8 mouse cellular contexts compared by ENCODE assay signal in the genomic region with DNA sequence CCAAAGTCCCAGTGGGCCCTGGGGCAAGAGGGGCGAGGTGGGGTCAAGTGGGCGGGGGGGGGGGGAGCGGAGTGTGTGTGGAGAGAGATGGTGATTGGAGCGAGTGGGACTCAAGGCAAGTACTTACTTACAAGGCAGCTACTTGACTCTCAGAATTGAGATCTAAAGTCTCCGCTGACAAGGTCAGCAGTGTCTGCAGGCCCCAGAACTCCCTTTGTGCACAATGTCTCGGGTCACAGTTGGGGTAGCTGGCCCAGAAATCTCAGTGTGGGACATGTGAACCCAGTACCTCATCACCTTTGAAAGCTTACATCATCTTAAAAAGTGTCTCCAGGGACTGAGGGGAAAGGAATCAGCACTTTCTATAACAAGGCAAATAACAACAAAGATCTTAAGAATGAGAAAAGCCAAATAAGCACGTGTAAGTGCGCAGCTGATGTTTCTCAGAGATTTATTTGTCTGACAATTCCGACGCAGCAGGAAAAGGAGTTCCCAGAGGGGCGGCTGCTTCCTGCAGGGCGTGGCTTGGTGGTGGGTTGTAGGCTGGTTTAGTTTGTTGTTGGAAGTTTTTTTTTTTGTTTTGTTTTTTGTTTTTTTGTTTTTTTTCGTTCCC.
DNase-seq lines count a peak whose midpoint lies in the region; ATAC-seq and TF ChIP-seq lines count a peak whose summit lies in the region.

No protein-coding gene starts in this region.

- peak overlapping the region; percentile 58 for H3K4me3 ChIP-seq in heart, embryonic 13.5 days
- peak overlapping the region; percentile 46 for H3K4me3 ChIP-seq in kidney, postnatal 0 days (replicated peaks; ENCODE audit: low read depth, low read length)
- peak overlapping the region; percentile 2; the same call in 1 of the 2 replicates for H3K4me3 ChIP-seq in midbrain, embryonic 11.5 days (ENCODE audit: low read depth, low read length)
- H3K4me3 ChIP-seq in layer of hippocampus, adult 2 months, result no peak overlapping the region; the same call in 1 of the 2 replicates

- no peaks in the 10 kb centered on the region for H3K9me3 ChIP-seq in heart, embryonic 13.5 days
- H3K9me3 ChIP-seq in kidney, postnatal 0 days (replicated peaks; ENCODE audit: low read length), result no peaks in the 10 kb centered on the region
- H3K9me3 ChIP-seq in midbrain, embryonic 11.5 days (ENCODE audit: control insufficient read depth, low read length), result no peaks in the 10 kb centered on the region

- DNase-seq in adrenal gland, adult 2 months, result peak; percentile 57
- DNase-seq in adrenal gland, adult 18-20 months (ENCODE audit: low spot score in 2 of 2), result no peak
- peak; percentile 90 for DNase-seq in kidney, postnatal 0 days (ENCODE audit: low spot score)
- DNase-seq in midbrain, embryonic 11.5 days (ENCODE audit: low spot score, missing footprints), result peak; percentile 94
- no peak for DNase-seq in layer of hippocampus, adult 2 months (ENCODE audit: low spot score in 2 of 2)
- no peak for DNase-seq in right cerebral cortex, adult 2 months (ENCODE audit: low spot score in 2 of 2)
- no peak for DNase-seq in right cerebral cortex, postnatal 25 days

- TF ChIP-seq CTCF in kidney, postnatal 0 days (IDR thresholded peaks at IDR 0.05; ENCODE audit: low read depth), result no peak
- TF ChIP-seq CTCF in layer of hippocampus, adult 2 months (conservative IDR thresholded peaks at IDR 0.05), result no peak

- peak overlapping the region; percentile 79 for H3K9ac ChIP-seq in heart, embryonic 13.5 days
- peak overlapping the region; percentile 57; the same call in 1 of the 2 replicates for H3K9ac ChIP-seq in kidney, postnatal 0 days (ENCODE audit: low read depth, low read length)
- no peak overlapping the region for H3K9ac ChIP-seq in midbrain, embryonic 11.5 days (ENCODE audit: low read length)

- ATAC-seq in heart, embryonic 13.5 days (ENCODE audit: extremely low read depth, insufficient number of reproducible peaks, low FRiP score, low TSS enrichment), result no peak
- ATAC-seq in kidney, postnatal 0 days (replicated peaks; ENCODE audit: low FRiP score, low read depth), result no peak
- no peak for ATAC-seq in midbrain, embryonic 11.5 days (ENCODE audit: low FRiP score)

- 5% methylated on average over 13 of the region's 13 CpGs for WGBS in heart, embryonic 13.5 days
- WGBS in kidney, postnatal 0 days, result 6% methylated on average over 12 of the region's 13 CpGs
- 1% methylated on average over 13 of the region's 13 CpGs for WGBS in midbrain, embryonic 11.5 days

- H3K36me3 ChIP-seq in heart, embryonic 13.5 days, result peaks cover 3% of the 10 kb centered on the region; the same call in 1 of the 2 replicates
- no peaks in the 10 kb centered on the region for H3K36me3 ChIP-seq in kidney, postnatal 0 days (ENCODE audit: insufficient read depth, low read length)
- H3K36me3 ChIP-seq in midbrain, embryonic 11.5 days (ENCODE audit: control insufficient read depth, insufficient read depth, low read length), result no peaks in the 10 kb centered on the region

- no peak overlapping the region for H3K27ac ChIP-seq in heart, embryonic 13.5 days (replicated peaks)
- no peak overlapping the region for H3K27ac ChIP-seq in kidney, postnatal 0 days
- no peak overlapping the region for H3K27ac ChIP-seq in midbrain, embryonic 11.5 days (ENCODE audit: low read depth, low read length)
- no peak overlapping the region for H3K27ac ChIP-seq in layer of hippocampus, adult 2 months

- peaks cover 23% of the 10 kb centered on the region for H3K4me1 ChIP-seq in heart, embryonic 13.5 days
- peaks cover 8% of the 10 kb centered on the region for H3K4me1 ChIP-seq in kidney, postnatal 0 days (replicated peaks; ENCODE audit: insufficient read depth, low read length)
- H3K4me1 ChIP-seq in midbrain, embryonic 11.5 days (ENCODE audit: control insufficient read depth, insufficient read depth, low read length), result peaks cover 12% of the 10 kb centered on the region

- H3K4me2 ChIP-seq in heart, embryonic 13.5 days, result peak overlapping the region; percentile 92
- peak overlapping the region; percentile 93 for H3K4me2 ChIP-seq in kidney, postnatal 0 days (ENCODE audit: low read length)
- H3K4me2 ChIP-seq in midbrain, embryonic 11.5 days, result peak overlapping the region; percentile 40

- H3K27me3 ChIP-seq in heart, embryonic 13.5 days (replicated peaks), result no peaks in the 10 kb centered on the region
- no peaks in the 10 kb centered on the region for H3K27me3 ChIP-seq in kidney, postnatal 0 days (ENCODE audit: insufficient read depth, low read length)
- no peaks in the 10 kb centered on the region for H3K27me3 ChIP-seq in midbrain, embryonic 11.5 days (ENCODE audit: control insufficient read depth, insufficient read depth, low read length)

Comparison
In these comparisons a context has a peak if more than half of its experiments do, and no peak if none do; other contexts are left out.
1. DNase-seq: peak in adrenal gland, adult 2 months (single experiment), kidney, postnatal 0 days (single experiment) and midbrain, embryonic 11.5 days (single experiment); none in adrenal gland, adult 18-20 months (0 of 2), layer of hippocampus, adult 2 months (0 of 2), right cerebral cortex, adult 2 months (0 of 2) and right cerebral cortex, postnatal 25 days (single experiment).
2. H3K4me2 ChIP-seq: peak in every context shown above with its lines; median percentile 93 in kidney, postnatal 0 days; 92 in heart, embryonic 13.5 days; 40 in midbrain, embryonic 11.5 days.